Mouse (Mus musculus) midbrain, embryonic 10.5 days (tissue): ENCODE measurements around the gene Cttnbp2. TPM values are rescaled to one million over a fixed set of nuclear protein-coding genes. Genes with fewer than 3 reads are reported as not detected.

Experiments used
- DNase-seq: peaks from one replicate; pipeline ENCODE4 v3.0.0-alpha.2; 2017; ENCODE audit warnings: low spot score
- H3K27ac ChIP-seq: fragments of 300-500 bp; sonication (generic); replicated peaks from 2 replicates; pipeline ENCODE4 v1.5.1; 2016; ENCODE audit warnings: mild to moderate bottlenecking
- H3K27me3 ChIP-seq: fragments of 300-500 bp; sonication (generic); 2 replicates; pipeline ENCODE4 v1.6.1; 2016; ENCODE audit warnings: low read depth, mild to moderate bottlenecking; ENCODE audit not compliant: poor library complexity, severe bottlenecking
- H3K36me3 ChIP-seq: fragments of 300-500 bp; sonication (generic); 2 replicates; pipeline ENCODE4 v1.6.1; 2016; ENCODE audit warnings: mild to moderate bottlenecking, moderate library complexity
- H3K4me1 ChIP-seq: fragments of 300-500 bp; sonication (generic); 2 replicates; pipeline ENCODE4 v1.6.1; 2016
- H3K4me3 ChIP-seq: fragments of 300-500 bp; sonication (generic); 2 replicates; pipeline ENCODE4 v1.5.1; 2016; ENCODE audit warnings: mild to moderate bottlenecking, moderate library complexity
- H3K9me3 ChIP-seq: fragments of 300-500 bp; sonication (generic); replicated peaks from 2 replicates; pipeline ENCODE4 v1.6.1; 2016; ENCODE audit warnings: mild to moderate bottlenecking
- WGBS: fragments of 180-500 bp; shearing (Covaris S2); methylation state at CpG from one replicate; pipeline ENCODE4 v1.1.7; 2016; 5-methylcytosine and 5-hydroxymethylcytosine counted together
- microRNA-seq: library from miRNA; unstranded; fragments of <30 nt; microRNA quantifications from one replicate; pipeline ENCODE4, GENCODE M21; 2017
- polyA plus RNA-seq: library from polyadenylated mRNA; unstranded; fragments of >200 nt; fragmentation: Nextera tagmentation; extraction: Ambion mirVana; gene quantifications from 2 replicates; pipeline ENCODE4 v1.2.1, GENCODE M21; 2016

Cttnbp2 gene
- polyA plus RNA-seq, 1 experiment from 2014 or later = 8.1 TPM

DNA sequence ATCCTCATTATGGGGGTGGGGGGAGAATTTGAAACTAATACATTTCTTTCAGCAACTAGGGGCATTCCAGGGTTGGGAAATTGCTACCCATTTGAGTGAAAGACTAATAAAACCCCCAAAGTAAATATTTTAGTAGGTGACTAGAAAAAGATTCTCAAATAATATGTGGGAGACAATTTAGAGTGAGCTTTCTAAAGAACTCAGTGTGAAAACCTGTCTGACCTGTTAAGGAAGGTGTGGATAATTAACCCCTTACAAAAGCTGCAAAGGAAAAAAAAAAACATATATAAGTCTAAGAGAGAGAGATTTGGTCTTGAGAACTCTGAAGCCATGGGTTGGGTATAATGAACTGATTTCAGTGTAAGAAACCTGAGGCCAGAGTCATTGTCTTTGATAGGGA, 176.3 kb downstream of the Cttnbp2 start:
- Histone ChIP-seq H3K4me1 (no peaks in the 10 kb centered on the region), H3K27ac (no peak overlapping the region), H3K4me3 (no peak overlapping the region), H3K9me3 (no peaks in the 10 kb centered on the region), H3K36me3 (no peaks in the 10 kb centered on the region), H3K27me3 (no peaks in the 10 kb centered on the region)
- no peak for DNase-seq

DNA sequence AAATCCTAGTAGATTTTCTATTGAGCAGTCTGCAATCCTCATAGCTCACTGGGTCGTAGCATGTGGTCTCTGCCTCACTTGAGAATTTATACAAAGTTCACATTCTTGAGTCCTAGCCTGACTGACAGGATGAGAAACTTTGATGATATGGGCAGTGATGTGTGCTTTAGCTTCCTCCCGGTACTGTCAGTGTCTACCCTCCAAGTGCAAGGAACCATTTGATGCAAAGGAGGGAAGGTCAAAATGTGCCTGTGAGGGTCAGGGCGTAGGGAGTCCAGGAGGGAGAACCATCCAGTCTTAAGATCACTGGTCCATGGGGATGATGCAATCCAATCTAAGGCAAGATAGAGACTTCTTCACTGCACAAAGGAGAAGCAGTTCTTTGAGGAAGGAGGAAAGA, 179.2 kb downstream of the Cttnbp2 start:
- no peak for DNase-seq
- H3K27ac ChIP-seq = no peak overlapping the region
- H3K9me3 ChIP-seq = no peaks in the 10 kb centered on the region
- H3K4me3 ChIP-seq = no peak overlapping the region
- H3K36me3 ChIP-seq = no peaks in the 10 kb centered on the region
- H3K4me1 ChIP-seq = no peaks in the 10 kb centered on the region
- 87% methylated on average over 3 of the region's 3 CpGs for WGBS
- H3K27me3 ChIP-seq = no peaks in the 10 kb centered on the region

DNA sequence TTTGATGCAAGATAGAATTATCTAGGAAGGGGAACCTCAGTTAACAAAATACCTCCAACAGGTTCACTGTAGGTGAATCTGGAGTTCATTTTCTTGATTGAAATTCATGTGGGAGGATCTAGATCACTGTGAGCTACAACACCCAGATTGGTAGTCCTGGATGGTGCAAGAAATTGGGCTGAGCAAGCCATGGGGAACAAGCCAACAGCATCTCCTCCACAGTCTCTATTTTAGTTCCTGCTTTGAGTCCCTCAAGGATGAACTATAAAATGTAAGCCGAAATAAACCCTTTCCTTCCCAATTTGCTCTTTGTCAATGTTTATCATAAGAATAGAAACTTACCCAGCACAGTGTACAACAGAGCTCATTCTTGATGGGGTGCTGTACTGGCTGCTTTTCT, 191.7 kb downstream of the Cttnbp2 start:
- DNase-seq = no peak
- Histone ChIP-seq H3K27ac (no peak overlapping the region), H3K27me3 (no peaks in the 10 kb centered on the region), H3K4me1 (no peaks in the 10 kb centered on the region), H3K9me3 (no peaks in the 10 kb centered on the region), H3K36me3 (no peaks in the 10 kb centered on the region), H3K4me3 (no peak overlapping the region)
- WGBS = 86% methylated on average over 1 of the region's 1 CpGs

Small RNA genes within 50 kb of the gene (microRNA-seq; reads per million reads assigned to microRNA genes)
- gene Gm26233 = not detected
